Mouse (Mus musculus): ENCODE measurements around the gene Zfp52.

Gene Zfp52

DNA sequence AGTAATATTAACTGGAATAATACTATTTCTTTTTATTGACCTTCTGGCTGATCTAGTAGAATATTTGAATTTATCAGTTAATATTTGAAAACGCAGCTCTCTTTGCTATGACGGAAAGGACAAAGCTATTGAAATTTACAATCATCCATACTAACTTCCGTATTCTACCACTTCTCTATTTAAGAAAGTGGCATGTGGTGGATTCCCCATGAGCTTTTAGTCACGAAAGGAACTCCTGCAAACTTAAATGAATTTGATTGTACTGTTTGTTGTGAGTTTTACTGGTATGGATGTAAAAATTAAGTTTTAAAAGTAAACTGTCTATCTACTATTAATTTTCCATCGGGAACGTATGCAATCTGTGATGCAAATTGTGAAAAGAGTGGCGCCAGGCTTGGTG, 757 bp downstream of the Zfp52 start:
- in situ Hi-C loops (cut with MboI; ENCODE audit: low pct_unique_long_range_greater_than_20kb in 1 of 2, low sequenced_read_pairs in 2 of 2, unreplicated experiment in 1 of 2) = no loop called here

DNA sequence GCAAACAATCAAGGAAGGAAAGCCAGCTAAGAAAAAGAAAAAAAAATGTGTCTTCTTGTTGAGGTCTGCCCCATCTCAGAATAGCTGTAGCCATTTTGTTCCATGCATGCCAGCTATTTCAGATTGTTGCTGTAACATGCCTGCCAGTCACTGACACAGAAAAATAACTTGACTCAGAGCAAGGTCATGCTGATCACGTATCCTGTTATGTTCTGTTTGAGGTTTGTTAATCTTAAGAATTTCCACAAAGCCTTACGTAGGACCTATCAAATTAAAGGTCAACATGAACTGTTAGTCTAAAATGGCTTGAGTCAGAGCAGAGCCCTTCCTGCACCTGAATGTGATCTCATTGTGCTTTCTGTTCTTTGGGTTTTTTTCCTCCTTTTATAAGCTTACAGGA, 1.3 kb downstream of the Zfp52 start:
- in situ Hi-C loops (cut with MboI; ENCODE audit: low pct_unique_long_range_greater_than_20kb in 1 of 2, low sequenced_read_pairs in 2 of 2, unreplicated experiment in 1 of 2) = no loop called here

DNA sequence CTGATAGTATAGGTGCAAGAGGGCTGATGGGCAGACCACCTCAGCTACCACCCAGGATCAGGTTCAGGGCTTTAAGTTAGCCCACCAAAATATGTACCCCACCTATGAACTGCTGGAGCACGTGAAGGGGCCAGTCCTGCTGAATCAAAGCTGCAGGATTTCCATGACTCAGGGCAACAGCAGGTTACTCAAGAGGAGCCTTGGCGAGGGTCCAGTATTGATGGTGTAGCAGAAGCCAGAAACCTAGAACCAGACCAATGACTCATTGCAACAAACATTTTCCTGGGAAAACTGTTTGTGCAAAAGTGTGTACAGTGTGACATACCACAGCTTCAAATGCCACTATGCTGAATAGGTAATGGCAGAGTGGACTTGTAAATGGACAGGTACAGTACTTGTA, 22.5 kb downstream of the Zfp52 start:
- in situ Hi-C loops (cut with MboI; ENCODE audit: low pct_unique_long_range_greater_than_20kb in 1 of 2, low sequenced_read_pairs in 2 of 2, unreplicated experiment in 1 of 2) = loop anchor here in 1 of 2 experiments (25.0 kb wide), 1 partner anchor 296 kb away; the partner anchor contains the start of gene Vmn1r235

GRCm38 (mm10) chr17:21566220-21566619, 30.9 kb downstream of the Zfp52 start:
- in situ Hi-C loops (cut with MboI; ENCODE audit: low pct_unique_long_range_greater_than_20kb in 1 of 2, low sequenced_read_pairs in 2 of 2, unreplicated experiment in 1 of 2) = loop anchor here in 1 of 2 experiments (25.0 kb wide), 1 partner anchor 304 kb away; the partner anchor contains the start of gene Vmn1r235

DNA sequence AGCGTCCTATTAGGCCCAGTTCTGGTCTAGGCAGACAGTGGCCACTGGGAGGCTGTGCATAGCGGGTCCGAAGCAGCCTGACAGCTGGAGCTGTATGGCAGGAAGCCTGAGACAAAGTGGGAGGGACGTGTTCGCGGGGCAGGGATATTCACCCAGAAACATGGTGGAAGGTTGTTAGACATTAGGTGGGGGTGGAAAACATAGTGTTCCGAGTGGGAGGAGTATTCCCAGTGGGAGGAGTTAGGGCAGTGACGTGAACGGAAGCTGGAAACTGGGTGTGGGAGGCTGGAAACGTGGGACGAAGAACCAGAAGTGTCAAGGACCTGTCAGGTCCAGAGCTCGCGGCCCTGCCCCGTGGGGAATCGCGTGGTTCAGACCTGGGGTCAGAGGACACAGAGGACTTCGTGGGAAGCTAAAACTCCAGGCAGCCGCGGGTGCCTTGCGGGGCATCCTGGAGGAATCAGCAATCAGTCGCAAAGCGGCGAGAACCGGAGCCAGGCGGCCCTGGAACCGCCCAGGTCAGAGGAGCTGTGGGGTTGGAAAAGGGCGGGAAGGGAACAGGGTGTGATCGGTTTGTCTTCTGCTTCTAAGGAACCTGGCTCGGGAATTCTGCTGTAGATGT, 31.5 kb downstream of the Zfp52 start, which contains the start of gene Zfp948:
Gene Zfp948, plus strand, starts transcription at position 281 of the 622 bp plus-strand sequence.
- in situ Hi-C loops (cut with MboI; ENCODE audit: low pct_unique_long_range_greater_than_20kb in 1 of 2, low sequenced_read_pairs in 2 of 2, unreplicated experiment in 1 of 2) = loop anchor here in 1 of 2 experiments (25.0 kb wide), 1 partner anchor 305 kb away; the partner anchor contains the start of gene Vmn1r235

- in situ Hi-C loops (cut with MboI; ENCODE audit: low pct_unique_long_range_greater_than_20kb in 1 of 2, low sequenced_read_pairs in 2 of 2, unreplicated experiment in 1 of 2) = loop anchor here in 1 of 2 experiments (25.0 kb wide), 1 partner anchor 305 kb away; the partner anchor contains the start of gene Vmn1r235
Measured at GRCm38 (mm10) chr17:21567696-21568095, 32.4 kb downstream of the Zfp52 start.

GRCm38 (mm10) chr17:21579080-21579479, 43.7 kb downstream of the Zfp52 start:
- in situ Hi-C loops (cut with MboI; ENCODE audit: low pct_unique_long_range_greater_than_20kb in 1 of 2, low sequenced_read_pairs in 2 of 2, unreplicated experiment in 1 of 2) = no loop called here

GRCm38 (mm10) chr17:21579493-21580175, 44.3 kb downstream of the Zfp52 start:
- in situ Hi-C loops (cut with MboI; ENCODE audit: low pct_unique_long_range_greater_than_20kb in 1 of 2, low sequenced_read_pairs in 2 of 2, unreplicated experiment in 1 of 2) = no loop called here

DNA sequence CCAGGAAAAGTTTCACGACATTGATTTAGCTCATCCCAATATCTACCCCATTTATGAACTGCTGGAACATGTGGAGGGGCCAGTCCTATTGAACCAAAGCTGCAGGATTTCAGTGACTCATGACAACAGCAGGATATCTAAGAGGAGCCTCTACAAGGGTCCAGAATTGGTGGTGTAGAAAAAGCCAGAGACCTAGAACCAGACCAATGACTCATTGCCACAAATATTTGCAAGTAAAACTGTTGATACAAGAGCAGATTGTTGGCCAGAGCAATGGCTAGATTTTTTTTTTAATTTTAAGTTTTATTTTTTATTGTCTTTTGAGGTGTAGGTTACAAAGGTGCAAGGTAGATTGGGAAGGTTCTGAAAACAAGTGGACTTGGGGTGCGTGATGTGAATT, 50.2 kb downstream of the Zfp52 start:
- in situ Hi-C loops (cut with MboI; ENCODE audit: low pct_unique_long_range_greater_than_20kb in 1 of 2, low sequenced_read_pairs in 2 of 2, unreplicated experiment in 1 of 2) = no loop called here

Measured in mouse embryonic stem cell (cell line).